Mouse (Mus musculus) intestine, embryonic 15.5 days (tissue): ENCODE data around the gene Gm20518. TPM values are rescaled to one million over a fixed set of nuclear protein-coding genes. Genes with fewer than 3 reads are reported as not detected.

Source experiments
- ATAC-seq: fragments of 200-750 bp; cut with Nextera tagmentation; 2 replicates; pipeline ENCODE4 v1.8.0; 2017; ENCODE audit warnings: moderate TSS enrichment, moderate library complexity
- H3K27ac ChIP-seq: fragments of 300-500 bp; sonication (generic); 2 replicates; pipeline ENCODE4 v1.5.1; 2015; ENCODE audit warnings: mild to moderate bottlenecking, inconsistent platforms
- H3K27me3 ChIP-seq: fragments of 300-500 bp; sonication (generic); replicated peaks from 2 replicates; pipeline ENCODE4 v1.6.1; 2015; ENCODE audit warnings: inconsistent platforms
- H3K36me3 ChIP-seq: fragments of 300-500 bp; sonication (generic); 2 replicates; pipeline ENCODE4 v1.6.1; 2015; ENCODE audit warnings: inconsistent platforms
- H3K4me1 ChIP-seq: fragments of 300-500 bp; sonication (generic); replicated peaks from 2 replicates; pipeline ENCODE4 v1.6.1; 2015; ENCODE audit warnings: inconsistent platforms
- H3K4me2 ChIP-seq: fragments of 300-500 bp; sonication (generic); replicated peaks from 2 replicates; pipeline ENCODE4 v1.6.1; 2015; ENCODE audit warnings: mild to moderate bottlenecking, inconsistent platforms
- H3K4me3 ChIP-seq: fragments of 300-500 bp; sonication (generic); replicated peaks from 2 replicates; pipeline ENCODE4 v1.5.1; 2015; ENCODE audit warnings: inconsistent platforms
- H3K9ac ChIP-seq: fragments of 300-500 bp; sonication (generic); 2 replicates; pipeline ENCODE4 v1.6.1; 2015; ENCODE audit warnings: inconsistent platforms
- H3K9me3 ChIP-seq: fragments of 300-500 bp; sonication (generic); 2 replicates; pipeline ENCODE4 v1.6.1; 2016; ENCODE audit warnings: inconsistent platforms
- WGBS: fragments of 180-500 bp; shearing (Covaris S2); methylation state at CpG from one replicate; pipeline ENCODE4 v1.1.7; 2015; 5-methylcytosine and 5-hydroxymethylcytosine counted together
- polyA plus RNA-seq: library from polyadenylated mRNA; unstranded; fragments of >200 nt; fragmentation: Nextera tagmentation; extraction: Ambion mirVana; gene quantifications from 2 replicates; pipeline ENCODE4 v1.2.1, GENCODE M21; 2015

Gm20518 gene
- polyA plus RNA-seq, 1 experiment from 2014 or later: 0.18 TPM

- Histone ChIP-seq H3K4me2 (no peak overlapping the region), H3K9me3 (no peaks in the 10 kb centered on the region), H3K27ac (no peak overlapping the region), H3K36me3 (peaks cover 39% of the 10 kb centered on the region), H3K9ac (no peak overlapping the region), H3K4me1 (no peaks in the 10 kb centered on the region), H3K4me3 (no peak overlapping the region), H3K27me3 (no peaks in the 10 kb centered on the region)
- no peak for ATAC-seq
Observed at GRCm38 (mm10) chr16:17858592-17858991, 32.9 kb downstream of the Gm20518 start.

GRCm38 (mm10) chr16:17857157-17857556, 34.3 kb downstream of the Gm20518 start:
- 82% methylated on average over 7 of the region's 7 CpGs for WGBS
- Histone ChIP-seq H3K4me1 (no peaks in the 10 kb centered on the region), H3K36me3 (peaks cover 46% of the 10 kb centered on the region), H3K9ac (no peak overlapping the region), H3K4me3 (no peak overlapping the region), H3K27ac (no peak overlapping the region), H3K4me2 (no peak overlapping the region), H3K9me3 (no peaks in the 10 kb centered on the region), H3K27me3 (no peaks in the 10 kb centered on the region)
- ATAC-seq: no peak

- Histone ChIP-seq H3K36me3 (peaks cover 60% of the 10 kb centered on the region), H3K4me3 (no peak overlapping the region), H3K27ac (no peak overlapping the region), H3K4me1 (no peaks in the 10 kb centered on the region), H3K9ac (no peak overlapping the region), H3K9me3 (no peaks in the 10 kb centered on the region), H3K27me3 (no peaks in the 10 kb centered on the region), H3K4me2 (no peak overlapping the region)
- ATAC-seq: no peak
- 89% methylated on average over 2 of the region's 2 CpGs for WGBS
Observed at GRCm38 (mm10) chr16:17853263-17853662, 38.2 kb downstream of the Gm20518 start.

DNA sequence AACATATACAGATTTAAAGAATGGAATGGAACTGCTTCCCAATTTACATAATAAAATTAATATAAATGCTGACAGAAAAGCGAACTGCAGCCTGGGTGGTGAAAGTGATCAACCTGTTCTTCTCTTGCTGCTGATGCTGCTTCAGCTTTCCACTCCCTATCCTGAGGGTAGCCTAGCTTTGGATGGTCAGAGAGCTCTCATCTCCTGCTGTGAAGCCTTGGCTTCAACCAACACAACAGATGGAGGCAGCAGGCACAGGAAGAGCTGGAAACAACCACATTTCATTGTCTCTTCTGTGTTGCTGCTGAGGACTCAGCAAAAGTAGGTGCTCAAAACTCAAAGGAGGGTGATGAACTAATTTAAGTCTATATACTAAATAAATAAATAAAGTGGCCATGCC, 39.6 kb downstream of the Gm20518 start:
- Histone ChIP-seq H3K4me1 (no peaks in the 10 kb centered on the region), H3K9me3 (no peaks in the 10 kb centered on the region), H3K4me2 (no peak overlapping the region), H3K27ac (no peak overlapping the region), H3K36me3 (peaks cover 52% of the 10 kb centered on the region), H3K4me3 (no peak overlapping the region), H3K27me3 (no peaks in the 10 kb centered on the region), H3K9ac (no peak overlapping the region)
- 95% methylated on average over 1 of the region's 1 CpGs for WGBS
- no peak for ATAC-seq

DNA sequence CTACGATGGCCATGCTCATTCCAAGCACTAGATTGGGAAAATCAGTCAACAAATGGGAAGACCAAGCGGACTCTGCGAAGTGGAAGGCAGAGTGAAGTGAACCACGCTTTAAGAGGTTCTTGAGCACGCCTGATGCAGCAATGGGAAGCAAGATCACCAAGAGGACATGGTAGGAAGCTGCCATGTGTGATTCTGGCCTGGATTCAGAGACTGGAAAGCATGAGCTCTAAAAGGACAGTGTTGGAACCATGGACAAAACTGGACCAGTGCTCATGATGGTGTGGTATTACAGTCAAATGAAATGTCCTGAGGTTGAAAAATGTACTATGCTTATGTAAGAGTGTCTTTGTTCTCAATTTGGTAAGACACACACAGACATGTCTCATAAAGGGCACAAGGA, 40.1 kb downstream of the Gm20518 start:
- peaks cover 49% of the 10 kb centered on the region for H3K36me3 ChIP-seq
- H3K9me3 ChIP-seq: no peaks in the 10 kb centered on the region
- no peak overlapping the region for H3K27ac ChIP-seq
- H3K27me3 ChIP-seq: no peaks in the 10 kb centered on the region
- WGBS: 96% methylated on average over 5 of the region's 5 CpGs
- no peak overlapping the region for H3K4me3 ChIP-seq
- H3K9ac ChIP-seq: no peak overlapping the region
- H3K4me1 ChIP-seq: no peaks in the 10 kb centered on the region
- no peak overlapping the region for H3K4me2 ChIP-seq
- no peak for ATAC-seq

GRCm38 (mm10) chr16:17849486-17849885, 42.0 kb downstream of the Gm20518 start:
- no peaks in the 10 kb centered on the region for H3K4me1 ChIP-seq
- H3K27me3 ChIP-seq: no peaks in the 10 kb centered on the region
- H3K9ac ChIP-seq: no peak overlapping the region
- peaks cover 55% of the 10 kb centered on the region for H3K36me3 ChIP-seq
- H3K27ac ChIP-seq: no peak overlapping the region
- no peak for ATAC-seq
- no peaks in the 10 kb centered on the region for H3K9me3 ChIP-seq
- H3K4me2 ChIP-seq: no peak overlapping the region
- 87% methylated on average over 6 of the region's 6 CpGs for WGBS
- H3K4me3 ChIP-seq: no peak overlapping the region

DNA sequence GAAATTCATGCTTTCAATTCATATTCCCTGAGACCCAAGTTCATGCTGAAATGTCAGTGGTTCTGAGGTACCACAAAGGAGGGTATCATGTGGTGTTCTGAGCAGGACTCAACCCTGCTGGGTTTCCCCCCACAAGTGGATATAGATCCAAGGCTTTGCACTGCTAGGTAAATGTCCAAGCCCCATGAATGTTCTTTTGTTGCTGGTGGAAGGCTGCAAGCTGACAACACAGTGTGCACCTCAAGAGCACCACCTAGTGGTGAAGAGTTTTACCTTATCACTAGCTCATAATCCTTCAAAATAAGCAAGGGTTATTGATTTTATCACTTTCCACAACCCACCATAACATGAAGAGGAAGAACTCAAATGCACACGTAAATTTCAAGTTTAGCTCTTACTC, 42.5 kb downstream of the Gm20518 start:
- 20% methylated on average over 1 of the region's 1 CpGs for WGBS
- Histone ChIP-seq H3K27me3 (no peaks in the 10 kb centered on the region), H3K36me3 (peaks cover 61% of the 10 kb centered on the region), H3K9ac (no peak overlapping the region), H3K4me2 (no peak overlapping the region), H3K9me3 (no peaks in the 10 kb centered on the region), H3K4me1 (no peaks in the 10 kb centered on the region), H3K4me3 (no peak overlapping the region), H3K27ac (no peak overlapping the region)
- ATAC-seq: no peak

- no peak overlapping the region for H3K27ac ChIP-seq
- H3K4me1 ChIP-seq: no peaks in the 10 kb centered on the region
- H3K4me3 ChIP-seq: no peak overlapping the region
- H3K9ac ChIP-seq: no peak overlapping the region
- no peaks in the 10 kb centered on the region for H3K9me3 ChIP-seq
- no peak for ATAC-seq
- WGBS: 92% methylated on average over 6 of the region's 6 CpGs
- no peaks in the 10 kb centered on the region for H3K27me3 ChIP-seq
- H3K36me3 ChIP-seq: peaks cover 65% of the 10 kb centered on the region
- H3K4me2 ChIP-seq: no peak overlapping the region
Observed at GRCm38 (mm10) chr16:17848431-17848830, 43.0 kb downstream of the Gm20518 start.

- Histone ChIP-seq H3K9me3 (no peaks in the 10 kb centered on the region), H3K4me2 (no peak overlapping the region), H3K36me3 (peaks cover 66% of the 10 kb centered on the region), H3K4me1 (no peaks in the 10 kb centered on the region), H3K27ac (no peak overlapping the region), H3K4me3 (no peak overlapping the region), H3K27me3 (no peaks in the 10 kb centered on the region), H3K9ac (no peak overlapping the region)
- WGBS: 86% methylated on average over 10 of the region's 10 CpGs
- no peak for ATAC-seq
Observed at GRCm38 (mm10) chr16:17843701-17844365, 47.6 kb downstream of the Gm20518 start.

- Histone ChIP-seq H3K4me2 (no peak overlapping the region), H3K27ac (no peak overlapping the region), H3K4me1 (no peaks in the 10 kb centered on the region), H3K36me3 (peaks cover 56% of the 10 kb centered on the region), H3K4me3 (no peak overlapping the region), H3K9me3 (no peaks in the 10 kb centered on the region), H3K27me3 (0 out of 2 replicates have a peak, but pooled peaks cover 3% of the 10 kb centered on the region), H3K9ac (no peak overlapping the region)
- no peak for ATAC-seq
- 93% methylated on average over 7 of the region's 7 CpGs for WGBS
Observed at GRCm38 (mm10) chr16:17842437-17842836, 49.0 kb downstream of the Gm20518 start.

DNA sequence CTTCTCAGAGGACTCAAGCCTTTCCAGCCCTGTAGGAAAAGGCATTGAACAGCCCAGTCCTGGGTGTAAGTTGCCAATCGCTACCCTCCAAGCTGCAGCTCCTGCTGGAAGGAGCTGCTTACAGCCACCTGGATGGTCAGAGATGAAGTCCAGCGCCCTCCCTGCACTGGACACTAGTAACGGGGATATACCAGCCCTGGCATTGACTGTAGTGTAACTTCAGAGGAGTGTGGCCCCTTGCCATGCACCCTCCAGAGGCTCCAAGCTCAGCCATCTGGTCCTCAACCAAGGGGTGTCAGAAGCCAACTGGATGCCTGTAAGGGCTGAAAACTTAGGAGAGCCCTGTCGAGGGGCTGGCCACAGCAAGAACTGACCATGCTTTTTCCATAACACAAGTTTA, 51.5 kb downstream of the Gm20518 start:
- peaks cover 42% of the 10 kb centered on the region for H3K36me3 ChIP-seq
- H3K4me3 ChIP-seq: no peak overlapping the region
- no peak overlapping the region for H3K4me2 ChIP-seq
- 86% methylated on average over 4 of the region's 4 CpGs for WGBS
- H3K27ac ChIP-seq: no peak overlapping the region
- H3K9ac ChIP-seq: no peak overlapping the region
- H3K9me3 ChIP-seq: no peaks in the 10 kb centered on the region
- peaks cover 25% of the 10 kb centered on the region for H3K27me3 ChIP-seq
- no peak for ATAC-seq
- no peaks in the 10 kb centered on the region for H3K4me1 ChIP-seq

GRCm38 (mm10) chr16:17838051-17838450, 53.4 kb downstream of the Gm20518 start, which contains the start of gene Car15:
TSS of gene Car15 (minus strand) at chr16:17838364.
- Histone ChIP-seq H3K27ac (no peak within 1 kb of the TSS), H3K9me3 (no peaks in the 10 kb centered on the region), H3K4me2 (no peak within 1 kb of the TSS), H3K4me3 (no peak within 1 kb of the TSS), H3K4me1 (peaks cover 10% of the 10 kb centered on the region), H3K36me3 (peaks cover 23% of the 10 kb centered on the region), H3K9ac (no peak within 1 kb of the TSS), H3K27me3 (peaks cover 44% of the 10 kb centered on the region)
- 72% methylated on average over 6 of the region's 6 CpGs for WGBS
- ATAC-seq: no peak

GRCm38 (mm10) chr16:17835481-17835880, 56.0 kb downstream of the Gm20518 start:
- ATAC-seq: no peak
- Histone ChIP-seq H3K27me3 (peaks cover 70% of the 10 kb centered on the region), H3K9ac (no peak overlapping the region), H3K9me3 (no peaks in the 10 kb centered on the region), H3K27ac (no peak overlapping the region), H3K4me2 (no peak overlapping the region), H3K36me3 (peaks cover 2% of the 10 kb centered on the region; the same call in 1 of the 2 replicates), H3K4me1 (peaks cover 12% of the 10 kb centered on the region), H3K4me3 (no peak overlapping the region)
- WGBS: 39% methylated on average over 13 of the region's 13 CpGs
